Mouse (Mus musculus) cortical plate, adult 2 months (tissue): ENCODE data around the gene Tshz2.

Source experiments
- CTCF ChIP-seq: fragments of 200-500 bp; IDR thresholded peaks from 2 replicates; pipeline ENCODE4 v1.5.1; 2011; ENCODE audit warnings: mild to moderate bottlenecking, control low read depth, low read length; ENCODE audit not compliant: insufficient read depth; ENCODE audit errors: extremely low read depth
- POLR2A ChIP-seq: fragments of 200-500 bp; IDR thresholded peaks from 2 replicates; pipeline ENCODE4 v1.6.1; 2011; ENCODE audit warnings: mild to moderate bottlenecking, low read length, control low read depth; ENCODE audit not compliant: insufficient read depth; ENCODE audit errors: extremely low read depth

- TF ChIP-seq CTCF (no peak), POLR2A (no peak)
Observed at GRCm38 (mm10) chr2:170106000-170106399, 473.2 kb downstream of the Tshz2 start.
